Mouse (Mus musculus) cerebellum, adult 2 months (tissue): ENCODE data around the gene Tnfrsf8. TPM values are rescaled to one million over a fixed set of nuclear protein-coding genes. Genes with fewer than 3 reads are reported as not detected.

ENCODE experiments used
- DNase-seq, 2 experiments: peaks; one replicate each; pipeline ENCODE4 v3.0.0; 2021
- H3K27ac ChIP-seq: fragments of 200-500 bp; 2 replicates; pipeline ENCODE4 v1.5.1; 2012; ENCODE audit warnings: low read length, control low read depth, inconsistent platforms; ENCODE audit not compliant: insufficient read depth
- H3K27me3 ChIP-seq: fragments of 200-500 bp; 2 replicates; pipeline ENCODE4 v1.6.1; 2012; ENCODE audit warnings: inconsistent platforms, mild to moderate bottlenecking, low read length, moderate library complexity; ENCODE audit not compliant: control insufficient read depth, insufficient read depth
- H3K4me1 ChIP-seq: fragments of 200-500 bp; 2 replicates; pipeline ENCODE4 v1.6.1; 2011; ENCODE audit warnings: low read length; ENCODE audit not compliant: control insufficient read depth, insufficient read depth
- H3K4me3 ChIP-seq: fragments of 200-500 bp; replicated peaks from 2 replicates; pipeline ENCODE3; 2011; ENCODE audit warnings: mild to moderate bottlenecking, low read depth, low read length, control low read depth; ENCODE audit not compliant: insufficient read depth
- CTCF ChIP-seq: fragments of 200-500 bp; IDR thresholded peaks from 2 replicates; pipeline ENCODE4 v1.5.1; 2011; ENCODE audit warnings: low read depth, mild to moderate bottlenecking, control low read depth, low read length, moderate library complexity, borderline replicate concordance; ENCODE audit not compliant: insufficient read depth
- POLR2A ChIP-seq: fragments of 200-500 bp; IDR thresholded peaks from 2 replicates; pipeline ENCODE4 v1.6.1; 2011; ENCODE audit warnings: low read length, control low read depth, borderline replicate concordance; ENCODE audit not compliant: insufficient read depth
- whole genome bisulfite sequencing: fragments of 180-500 bp; shearing (Covaris S2); methylation state at CpG from one replicate; pipeline ENCODE4 v1.1.7; 2018; 5-methylcytosine and 5-hydroxymethylcytosine counted together
- polyA plus RNA-seq: library from polyadenylated mRNA; depleted of rRNA; stranded (reverse); fragments of >200 nt; gene quantifications from 2 replicates; pipeline ENCODE4 v1.2.3, GENCODE M21; 2012

Gene Tnfrsf8
- polyA plus RNA-seq, 1 experiment: 0.26 TPM

- no peak overlapping the region for H3K27ac ChIP-seq
- H3K4me1 ChIP-seq: no peaks in the 10 kb centered on the region
- no peak for TF ChIP-seq CTCF
- no peak for TF ChIP-seq POLR2A
- H3K27me3 ChIP-seq: no peaks in the 10 kb centered on the region
- no peak for DNase-seq
- no peak overlapping the region for H3K4me3 ChIP-seq
- WGBS: 98% methylated on average over 4 of the region's 4 CpGs
Measured at GRCm38 (mm10) chr4:145284675-145285074, 30.3 kb downstream of the Tnfrsf8 start.

GRCm38 (mm10) chr4:145283441-145283840 is 31.5 kb downstream of the Tnfrsf8 start:
- TF ChIP-seq CTCF (no peak), POLR2A (no peak)
- Histone ChIP-seq H3K4me1 (no peaks in the 10 kb centered on the region), H3K4me3 (no peak overlapping the region), H3K27me3 (no peaks in the 10 kb centered on the region), H3K27ac (no peak overlapping the region)
- no peak for DNase-seq
- 54% methylated on average over 6 of the region's 6 CpGs for WGBS

GRCm38 (mm10) chr4:145280966-145281365 is 34.0 kb downstream of the Tnfrsf8 start:
- WGBS: 52% methylated on average over 6 of the region's 6 CpGs
- H3K27ac ChIP-seq: no peak overlapping the region
- no peak for TF ChIP-seq CTCF
- no peaks in the 10 kb centered on the region for H3K27me3 ChIP-seq
- DNase-seq: no peak
- no peaks in the 10 kb centered on the region for H3K4me1 ChIP-seq
- H3K4me3 ChIP-seq: no peak overlapping the region

GRCm38 (mm10) chr4:145278724-145279370 is 36.1 kb downstream of the Tnfrsf8 start:
- no peak for DNase-seq
- TF ChIP-seq CTCF (no peak), POLR2A (no peak)
- Histone ChIP-seq H3K27me3 (no peaks in the 10 kb centered on the region), H3K4me3 (no peak overlapping the region), H3K27ac (no peak overlapping the region), H3K4me1 (no peaks in the 10 kb centered on the region)
- WGBS: 60% methylated on average over 3 of the region's 3 CpGs

- Histone ChIP-seq H3K4me3 (no peak overlapping the region), H3K27me3 (no peaks in the 10 kb centered on the region), H3K27ac (no peak overlapping the region), H3K4me1 (no peaks in the 10 kb centered on the region)
- 94% methylated on average over 2 of the region's 2 CpGs for WGBS
- no peak for TF ChIP-seq POLR2A
- no peak for TF ChIP-seq CTCF
- no peak for DNase-seq
Measured at GRCm38 (mm10) chr4:145278231-145278630, 36.7 kb downstream of the Tnfrsf8 start.

- Histone ChIP-seq H3K4me3 (no peak overlapping the region), H3K27me3 (no peaks in the 10 kb centered on the region), H3K4me1 (no peaks in the 10 kb centered on the region), H3K27ac (no peak overlapping the region)
- TF ChIP-seq CTCF (no peak), POLR2A (no peak)
- WGBS: 73% methylated on average over 6 of the region's 6 CpGs
- no peak for DNase-seq
Measured at GRCm38 (mm10) chr4:145276368-145277249, 38.4 kb downstream of the Tnfrsf8 start.

- no peaks in the 10 kb centered on the region for H3K4me1 ChIP-seq
- no peak overlapping the region for H3K4me3 ChIP-seq
- H3K27me3 ChIP-seq: no peaks in the 10 kb centered on the region
- 92% methylated on average over 5 of the region's 5 CpGs for WGBS
- no peak overlapping the region for H3K27ac ChIP-seq
- no peak for TF ChIP-seq CTCF
- TF ChIP-seq POLR2A: no peak
- DNase-seq: no peak
Measured at GRCm38 (mm10) chr4:145274887-145275286, 40.1 kb downstream of the Tnfrsf8 start.

GRCm38 (mm10) chr4:145273923-145274322 is 41.0 kb downstream of the Tnfrsf8 start:
- DNase-seq: no peak
- H3K4me1 ChIP-seq: no peaks in the 10 kb centered on the region
- no peak for TF ChIP-seq CTCF
- H3K27ac ChIP-seq: no peak overlapping the region
- H3K27me3 ChIP-seq: no peaks in the 10 kb centered on the region
- no peak overlapping the region for H3K4me3 ChIP-seq
- 78% methylated on average over 5 of the region's 5 CpGs for WGBS
